Mouse (Mus musculus): ENCODE data around the gene Osbpl2.

- TF ChIP-seq CTCF (IDR thresholded peaks at IDR 0.05; ENCODE audit: low read depth, low read length): no peak
- TF ChIP-seq GATA2 (IDR thresholded peaks at IDR 0.05; ENCODE audit: borderline replicate concordance, low read depth, low read length): no peak
These were observed 83.2 kb downstream of the Osbpl2 start for GRCm38 (mm10) chr2:180202263-180202662.

Data from G1E (cell line).